ENCODE assay signal across 9 mouse cellular contexts in genomic region chr5:38476861-38477565, GRCm38 (mm10). TPM values are rescaled to one million over a fixed set of nuclear protein-coding genes. Genes with fewer than 3 reads are reported as not detected.
DNase-seq lines count a peak whose midpoint lies in the region; ATAC-seq and TF ChIP-seq lines count a peak whose summit lies in the region.
"Had no signal": no experiment of that assay in that cellular context is flagged by ENCODE, and none has a peak within 500 bp of the region (broad histone marks: within the 10 kb centered on the region; RNA-seq: fewer than 3 reads in every experiment).

No protein-coding gene starts in this region.

- no peak for TF ChIP-seq RAD21 in MEL (IDR thresholded peaks at IDR 0.05; ENCODE audit: low read depth, low read length)

- no peaks in the 10 kb centered on the region for H3K36me3 ChIP-seq in kidney, embryonic 15.5 days
- peaks cover 0 to 5% of the 10 kb centered on the region in 2 experiments; a peak in 2 of 4 replicates for H3K36me3 ChIP-seq in MEL (ENCODE audit: control insufficient read depth in 1 of 2, insufficient read depth in 2 of 2, low read length in 2 of 2)
- no peaks in the 10 kb centered on the region for H3K36me3 ChIP-seq in midbrain, postnatal 0 days (ENCODE audit: insufficient read depth, low read length)
- no peaks in the 10 kb centered on the region for H3K36me3 ChIP-seq in hindbrain, embryonic 13.5 days
- H3K36me3 ChIP-seq: lung, embryonic 15.5 days had no signal

- no peaks in the 10 kb centered on the region for H3K9me3 ChIP-seq in kidney, embryonic 15.5 days (replicated peaks)
- no peaks in the 10 kb centered on the region for H3K9me3 ChIP-seq in MEL (replicated peaks; ENCODE audit: insufficient read depth, low read length)
- H3K9me3 ChIP-seq in midbrain, postnatal 0 days (ENCODE audit: low read length), result no peaks in the 10 kb centered on the region
- H3K9me3 ChIP-seq in hindbrain, embryonic 13.5 days, result no peaks in the 10 kb centered on the region
- H3K9me3 ChIP-seq: lung, embryonic 15.5 days had no signal

- no peak for ATAC-seq in kidney, embryonic 15.5 days (replicated peaks; ENCODE audit: low FRiP score)
- ATAC-seq in midbrain, postnatal 0 days (ENCODE audit: low FRiP score), result no peak
- no peak for ATAC-seq in hindbrain, embryonic 13.5 days (ENCODE audit: low FRiP score)
- ATAC-seq in granulocyte monocyte progenitor cell, adult 5-6 weeks (replicated peaks; ENCODE audit: poor library complexity, severe bottlenecking), result no peak

- H3K4me1 ChIP-seq in kidney, embryonic 15.5 days, result peaks cover 30% of the 10 kb centered on the region
- H3K4me1 ChIP-seq in MEL (ENCODE audit: control insufficient read depth in 1 of 2, insufficient read depth in 2 of 2, low read length in 2 of 2), result peaks cover 3 to 20% of the 10 kb centered on the region in 2 experiments; a peak in 3 of 4 replicates
- no peaks in the 10 kb centered on the region for H3K4me1 ChIP-seq in midbrain, postnatal 0 days (ENCODE audit: insufficient read depth, low read length)
- peaks cover 19% of the 10 kb centered on the region for H3K4me1 ChIP-seq in hindbrain, embryonic 13.5 days (replicated peaks)

- no peaks in the 10 kb centered on the region for H3K79me2 ChIP-seq in MEL (ENCODE audit: control insufficient read depth, insufficient read depth, low read length, poor library complexity)

- H3K27me3 ChIP-seq in kidney, embryonic 15.5 days, result no peaks in the 10 kb centered on the region
- H3K27me3 ChIP-seq in MEL (ENCODE audit: control insufficient read depth in 1 of 2, insufficient read depth in 2 of 2, low read length in 2 of 2), result no peaks in the 10 kb centered on the region
- H3K27me3 ChIP-seq in midbrain, postnatal 0 days (ENCODE audit: insufficient read depth, low read length), result 0 out of 2 replicates have a peak, but pooled peaks cover 4% of the 10 kb centered on the region
- peaks cover 4% of the 10 kb centered on the region; the same call in 1 of the 2 replicates for H3K27me3 ChIP-seq in hindbrain, embryonic 13.5 days
- H3K27me3 ChIP-seq: lung, embryonic 15.5 days had no signal

- H3K9ac ChIP-seq in kidney, embryonic 15.5 days, result no peak overlapping the region
- no peak overlapping the region for H3K9ac ChIP-seq in MEL (ENCODE audit: control insufficient read depth, low read depth, low read length, poor library complexity, severe bottlenecking)
- no peak overlapping the region for H3K9ac ChIP-seq in midbrain, postnatal 0 days (replicated peaks; ENCODE audit: low read length, poor library complexity, severe bottlenecking)
- H3K9ac ChIP-seq in hindbrain, embryonic 13.5 days, result no peak overlapping the region
- H3K9ac ChIP-seq: lung, embryonic 15.5 days had no signal

- WGBS in kidney, embryonic 15.5 days, result 86% methylated on average over 25 of the region's 25 CpGs
- WGBS in midbrain, postnatal 0 days, result 90% methylated on average over 25 of the region's 25 CpGs
- 89% methylated on average over 25 of the region's 25 CpGs for WGBS in hindbrain, embryonic 13.5 days

- no peak overlapping the region for H3K4me2 ChIP-seq in kidney, embryonic 15.5 days
- H3K4me2 ChIP-seq in midbrain, postnatal 0 days (ENCODE audit: low read depth, low read length, poor library complexity, severe bottlenecking), result no peak overlapping the region
- H3K4me2 ChIP-seq in hindbrain, embryonic 13.5 days, result no peak overlapping the region
- H3K4me2 ChIP-seq: lung, embryonic 15.5 days had no signal

- H3K4me3 ChIP-seq in kidney, embryonic 15.5 days (replicated peaks), result no peak overlapping the region
- no peak overlapping the region for H3K4me3 ChIP-seq in MEL (ENCODE audit: control insufficient read depth in 1 of 2, insufficient read depth in 1 of 2, low read depth in 2 of 2, low read length in 2 of 2)
- no peak overlapping the region for H3K4me3 ChIP-seq in midbrain, postnatal 0 days (ENCODE audit: low read depth, low read length)
- no peak overlapping the region for H3K4me3 ChIP-seq in hindbrain, embryonic 13.5 days
- H3K4me3 ChIP-seq: lung, embryonic 15.5 days had no signal

- DNase-seq in kidney, adult 9 months, result peak; percentile 52
- DNase-seq in MEL (ENCODE audit: low read depth, low spot score), result no peak
- DNase-seq in cerebellum, adult 8-10 months, result peak; percentile 79
- peak; percentile 39 to 80 for DNase-seq in layer of hippocampus, adult 18-20 months (ENCODE audit: low spot score in 2 of 2)
- DNase-seq in midbrain, postnatal 0 days (ENCODE audit: low spot score), result no peak

- peak in 2 of 3 experiments; percentile 20 to 32; a peak in 2 of 6 replicates for TF ChIP-seq CTCF in MEL (IDR thresholded peaks at IDR 0.05 in 2 of 3, conservative IDR thresholded peaks at IDR 0.05 in 1 of 3; ENCODE audit: control insufficient read depth in 1 of 3, insufficient read depth in 1 of 3, low read depth in 2 of 3, low read length in 3 of 3, poor library complexity in 1 of 3, severe bottlenecking in 1 of 3)
- peak; percentile 48 for TF ChIP-seq CTCF in midbrain, postnatal 0 days (IDR thresholded peaks at IDR 0.05)

- no peak overlapping the region for H3K27ac ChIP-seq in kidney, embryonic 15.5 days
- no peak overlapping the region for H3K27ac ChIP-seq in MEL (ENCODE audit: control insufficient read depth, low read depth, low read length)
- no peak overlapping the region for H3K27ac ChIP-seq in midbrain, postnatal 0 days (ENCODE audit: low read depth, low read length)
- no peak overlapping the region for H3K27ac ChIP-seq in hindbrain, embryonic 13.5 days
- H3K27ac ChIP-seq: lung, embryonic 15.5 days had no signal

- TF ChIP-seq POLR2A in MEL (IDR thresholded peaks at IDR 0.05; ENCODE audit: control insufficient read depth in 1 of 2, insufficient read depth in 1 of 2, low read depth in 1 of 2, low read length in 2 of 2, poor library complexity in 1 of 2), result no peak

- TF ChIP-seq EP300 in MEL (IDR thresholded peaks at IDR 0.05; ENCODE audit: low read depth in 1 of 2, low read length in 2 of 2), result no peak

TF ChIP-seq in MEL, 35 proteins besides CTCF, POLR2A, EP300 and RAD21:
- TF ChIP-seq NELFE (IDR thresholded peaks at IDR 0.05; ENCODE audit: low read depth, low read length) (no peak), MAX (IDR thresholded peaks at IDR 0.05; ENCODE audit: low read length) (no peak), CHD1 (IDR thresholded peaks at IDR 0.05; ENCODE audit: low read depth, low read length) (no peak), USF2 (IDR thresholded peaks at IDR 0.05; ENCODE audit: borderline replicate concordance in 1 of 2, insufficient read depth in 1 of 2, low read depth in 1 of 2, low read length in 2 of 2) (no peak), E2F4 (IDR thresholded peaks at IDR 0.05; ENCODE audit: borderline replicate concordance, low read depth, low read length) (no peak), TBP (IDR thresholded peaks at IDR 0.05; ENCODE audit: low read depth, low read length) (no peak), KAT2A (conservative IDR thresholded peaks at IDR 0.05; ENCODE audit: low read depth, low read length) (no peak), POLR2AphosphoS2 (IDR thresholded peaks at IDR 0.05; ENCODE audit: low read length) (no peak), GABPA (IDR thresholded peaks at IDR 0.05; ENCODE audit: low read depth, low read length) (no peak), ETS1 (IDR thresholded peaks at IDR 0.05; ENCODE audit: low read depth, low read length) (no peak), POLR2AphosphoS5 (IDR thresholded peaks at IDR 0.05; ENCODE audit: borderline replicate concordance, low read depth, low read length) (no peak), TCF12 (IDR thresholded peaks at IDR 0.05; ENCODE audit: low read depth, low read length) (no peak), HCFC1 (IDR thresholded peaks at IDR 0.05; ENCODE audit: low read depth, low read length) (no peak), BHLHE40 (IDR thresholded peaks at IDR 0.05; ENCODE audit: borderline replicate concordance, low read depth, low read length) (no peak), ELF1 (IDR thresholded peaks at IDR 0.05; ENCODE audit: low read depth, low read length) (no peak), MAFK (IDR thresholded peaks at IDR 0.05; ENCODE audit: borderline replicate concordance, low read depth, low read length) (no peak), MEF2A (IDR thresholded peaks at IDR 0.05; ENCODE audit: extremely low read depth, insufficient replicate concordance, low read depth, low read length, poor library complexity, severe bottlenecking) (no peak)

RNA-seq across cellular contexts. Expression of gene Slc2a9, which starts 25.9 kb away (rescaled TPM):
- polyA plus RNA-seq in kidney, embryonic 15.5 days (2015; fragmentation: Nextera tagmentation; extraction: Ambion mirVana), result 1.4 and 1.6 TPM in 2 replicates
- 1.1 and 2.3 TPM in 2 replicates for total RNA-seq in MEL (2012; rRNA removed)
- 1 to 10 TPM in 1 of 2 experiments, not detected in 1; 4.2 TPM for polyA plus RNA-seq in MEL (2012; ENCODE audit: insufficient read depth in 1 of 2, insufficient read length in 2 of 2, low read depth in 1 of 2, low replicate concordance in 2 of 2, missing spikeins in 1 of 2)
- 1 to 10 TPM; 2.4 to 3.3 TPM for total RNA-seq in layer of hippocampus, adult 18-20 months (2021)
- total RNA-seq in midbrain, postnatal 0 days (2014; rRNA removed), result 1.3 and 3.4 TPM in 2 replicates
- 0.44 and 0.93 TPM in 2 replicates for polyA plus RNA-seq in midbrain, postnatal 0 days (2015; fragmentation: Nextera tagmentation; extraction: Ambion mirVana)
- polyA plus RNA-seq in hindbrain, embryonic 13.5 days (2015; fragmentation: Nextera tagmentation; extraction: Ambion mirVana), result 0.13 and 0.19 TPM in 2 replicates
- total RNA-seq in granulocyte monocyte progenitor cell, adult 5-6 weeks (2014; fragmentation: Nextera tagmentation), result 13.6 and 17.0 TPM in 2 replicates
- 8.4 TPM in 2 replicates for total RNA-seq in granulocyte monocyte progenitor cell, adult 5-6 weeks (2017)

Comparison
In these comparisons a context has a peak if more than half of its experiments do, and no peak if none do; other contexts are left out.
1. DNase-seq: peak in kidney, adult 9 months (single experiment), cerebellum, adult 8-10 months (single experiment) and layer of hippocampus, adult 18-20 months (2 of 2); none in MEL (single experiment) and midbrain, postnatal 0 days (single experiment).